14 mouse cellular contexts compared by ENCODE assay signal in genomic region chr11:82313153-82313552, GRCm38 (mm10). TPM values are rescaled to one million over a fixed set of nuclear protein-coding genes. Genes with fewer than 3 reads are reported as not detected.
A peak's percentile ranks its signal among the peaks of the same experiment; 100 is the strongest.
DNase-seq lines count a peak whose midpoint lies in the region; ATAC-seq and TF ChIP-seq lines count a peak whose summit lies in the region.
"Had no signal": no experiment of that assay in that cellular context is flagged by ENCODE, and none has a peak within 500 bp of the region (broad histone marks: within the 10 kb centered on the region; RNA-seq: fewer than 3 reads in every experiment).

No protein-coding gene starts in this region.

- H3K9ac ChIP-seq in hindbrain, postnatal 0 days (replicated peaks; ENCODE audit: low read length): no peak overlapping the region
- H3K9ac ChIP-seq in hindbrain, embryonic 13.5 days: no peak overlapping the region
- no peak overlapping the region for H3K9ac ChIP-seq in embryonic facial prominence, embryonic 14.5 days (ENCODE audit: low read depth, low read length)
- H3K9ac ChIP-seq: limb, embryonic 12.5 days had no signal

- DNase-seq in hindbrain, postnatal 0 days (ENCODE audit: low spot score): peak; percentile 17
- peak; percentile 13 for DNase-seq in thymus, postnatal 4 days
- DNase-seq in thymus, postnatal 10 days (ENCODE audit: low spot score in 2 of 2): no peak
- DNase-seq in embryonic facial prominence, embryonic 14.5 days (ENCODE audit: low spot score): peak; percentile 30
- no peak for DNase-seq in B cell, adult 2 months
- no peak for DNase-seq in left cerebral cortex, adult 11 months (ENCODE audit: low spot score)

- no peak overlapping the region for H3K4me3 ChIP-seq in hindbrain, postnatal 0 days (ENCODE audit: low read length)
- no peak overlapping the region for H3K4me3 ChIP-seq in hindbrain, embryonic 13.5 days
- no peak overlapping the region for H3K4me3 ChIP-seq in embryonic facial prominence, embryonic 14.5 days (ENCODE audit: low read depth, low read length)
- H3K4me3 ChIP-seq: limb, embryonic 12.5 days had no signal

- H3K9me3 ChIP-seq in hindbrain, postnatal 0 days (ENCODE audit: low read length): no peaks in the 10 kb centered on the region
- no peaks in the 10 kb centered on the region for H3K9me3 ChIP-seq in hindbrain, embryonic 13.5 days
- no peaks in the 10 kb centered on the region for H3K9me3 ChIP-seq in embryonic facial prominence, embryonic 14.5 days (ENCODE audit: control insufficient read depth, low read length)
- H3K9me3 ChIP-seq: limb, embryonic 12.5 days had no signal

- no peak for ATAC-seq in hindbrain, postnatal 0 days
- ATAC-seq in hindbrain, embryonic 13.5 days (ENCODE audit: low FRiP score): no peak
- no peak for ATAC-seq in embryonic facial prominence, embryonic 14.5 days (ENCODE audit: low read depth)
- ATAC-seq in frontal cortex, adult (ENCODE audit: low TSS enrichment): no peak

- TF ChIP-seq CTCF in hindbrain, postnatal 0 days (IDR thresholded peaks at IDR 0.05; ENCODE audit: low read depth): no peak

- H3K4me2 ChIP-seq in hindbrain, postnatal 0 days (ENCODE audit: low read depth, low read length): no peak overlapping the region
- H3K4me2 ChIP-seq in hindbrain, embryonic 13.5 days: no peak overlapping the region
- H3K4me2 ChIP-seq in embryonic facial prominence, embryonic 14.5 days (ENCODE audit: low read depth, low read length): no peak overlapping the region
- H3K4me2 ChIP-seq: limb, embryonic 12.5 days had no signal

- no peaks in the 10 kb centered on the region for H3K27me3 ChIP-seq in hindbrain, postnatal 0 days (ENCODE audit: insufficient read depth, low read length)
- H3K27me3 ChIP-seq in hindbrain, embryonic 13.5 days: 0 out of 2 replicates have a peak, but pooled peaks cover 3% of the 10 kb centered on the region
- H3K27me3 ChIP-seq in embryonic facial prominence, embryonic 14.5 days (replicated peaks; ENCODE audit: control insufficient read depth, insufficient read depth, low read length): no peaks in the 10 kb centered on the region

- H3K27ac ChIP-seq in hindbrain, postnatal 0 days: no peak overlapping the region
- H3K27ac ChIP-seq in hindbrain, embryonic 13.5 days: no peak overlapping the region
- H3K27ac ChIP-seq in embryonic facial prominence, embryonic 14.5 days (replicated peaks; ENCODE audit: low read depth, low read length): no peak overlapping the region
- H3K27ac ChIP-seq: limb, embryonic 12.5 days had no signal

- 57% methylated on average over 7 of the region's 7 CpGs for WGBS in hindbrain, postnatal 0 days
- WGBS in hindbrain, embryonic 13.5 days: 53% methylated on average over 7 of the region's 7 CpGs
- WGBS in embryonic facial prominence, embryonic 14.5 days: 34% methylated on average over 7 of the region's 7 CpGs

- H3K4me1 ChIP-seq in hindbrain, postnatal 0 days (ENCODE audit: insufficient read depth, low read length): peaks cover 5% of the 10 kb centered on the region; the same call in 1 of the 2 replicates
- H3K4me1 ChIP-seq in hindbrain, embryonic 13.5 days (replicated peaks): peaks cover 14% of the 10 kb centered on the region
- H3K4me1 ChIP-seq in embryonic facial prominence, embryonic 14.5 days (ENCODE audit: control insufficient read depth, insufficient read depth, low read length): no peaks in the 10 kb centered on the region
- H3K4me1 ChIP-seq: limb, embryonic 12.5 days had no signal

- H3K36me3 ChIP-seq in hindbrain, postnatal 0 days (ENCODE audit: insufficient read depth, low read length): no peaks in the 10 kb centered on the region
- H3K36me3 ChIP-seq in hindbrain, embryonic 13.5 days: no peaks in the 10 kb centered on the region
- H3K36me3 ChIP-seq in embryonic facial prominence, embryonic 14.5 days (ENCODE audit: control insufficient read depth, insufficient read depth, low read length): no peaks in the 10 kb centered on the region
- H3K36me3 ChIP-seq: limb, embryonic 12.5 days had no signal

RNA-seq across cellular contexts. Expression of gene Ccl1, which starts 7.7 kb away (rescaled TPM):
- total RNA-seq in hindbrain, postnatal 0 days (2014; rRNA removed): not detected in 2 replicates
- 0.39 TPM in 1 of 2 replicates, not detected in the other for polyA plus RNA-seq in hindbrain, postnatal 0 days (2015; fragmentation: Nextera tagmentation; extraction: Ambion mirVana)
- polyA plus RNA-seq in hindbrain, embryonic 13.5 days (2015; fragmentation: Nextera tagmentation; extraction: Ambion mirVana): 0.48 and 0.71 TPM in 2 replicates
- not detected in 2 replicates for polyA plus RNA-seq in embryonic facial prominence, embryonic 14.5 days (2014; fragmentation: Nextera tagmentation; extraction: Ambion mirVana)
- total RNA-seq: common myeloid progenitor, adult 5-6 weeks; megakaryocyte-erythroid progenitor cell, adult 5-6 weeks had no signal
- polyA plus RNA-seq: frontal cortex, adult 2 months; heart, embryonic 14.5 days; large intestine, adult 2 months; limb, embryonic 12.5 days had no signal

Comparison
In these comparisons a context has a peak if more than half of its experiments do, and no peak if none do; other contexts are left out.
1. DNase-seq: peak in hindbrain, postnatal 0 days (single experiment), thymus, postnatal 4 days (single experiment) and embryonic facial prominence, embryonic 14.5 days (single experiment); none in thymus, postnatal 10 days (0 of 2), B cell, adult 2 months (0 of 2) and left cerebral cortex, adult 11 months (single experiment).